Mouse (Mus musculus): ENCODE data around the gene Tsga10. TPM values are rescaled to one million over a fixed set of nuclear protein-coding genes. Genes with fewer than 3 reads are reported as not detected.
A peak's percentile ranks its signal among the peaks of the same experiment; 100 is the strongest.
"Not testable (repeated sequence)": the region's sequence is repeated elsewhere in the genome, so short reads cannot be mapped to it uniquely, and the experiment has no call there.

Gene Tsga10
- total RNA-seq, 1 experiment from 2014 or later, result 9.2 TPM

- ATAC-seq (replicated peaks in 1 of 2; ENCODE audit: insufficient read depth in 1 of 2, low FRiP score in 2 of 2, low TSS enrichment in 1 of 2, low read depth in 1 of 2, poor library complexity in 2 of 2, severe bottlenecking in 2 of 2), result no peak
Measured at GRCm38 (mm10) chr1:37867684-37868322, 1.6 kb upstream of the Tsga10 start.

GRCm38 (mm10) chr1:37867056-37867455 is 827 bp upstream of the Tsga10 start:
- no peak for ATAC-seq (replicated peaks in 1 of 2; ENCODE audit: insufficient read depth in 1 of 2, low FRiP score in 2 of 2, low TSS enrichment in 1 of 2, low read depth in 1 of 2, poor library complexity in 2 of 2, severe bottlenecking in 2 of 2)

DNA sequence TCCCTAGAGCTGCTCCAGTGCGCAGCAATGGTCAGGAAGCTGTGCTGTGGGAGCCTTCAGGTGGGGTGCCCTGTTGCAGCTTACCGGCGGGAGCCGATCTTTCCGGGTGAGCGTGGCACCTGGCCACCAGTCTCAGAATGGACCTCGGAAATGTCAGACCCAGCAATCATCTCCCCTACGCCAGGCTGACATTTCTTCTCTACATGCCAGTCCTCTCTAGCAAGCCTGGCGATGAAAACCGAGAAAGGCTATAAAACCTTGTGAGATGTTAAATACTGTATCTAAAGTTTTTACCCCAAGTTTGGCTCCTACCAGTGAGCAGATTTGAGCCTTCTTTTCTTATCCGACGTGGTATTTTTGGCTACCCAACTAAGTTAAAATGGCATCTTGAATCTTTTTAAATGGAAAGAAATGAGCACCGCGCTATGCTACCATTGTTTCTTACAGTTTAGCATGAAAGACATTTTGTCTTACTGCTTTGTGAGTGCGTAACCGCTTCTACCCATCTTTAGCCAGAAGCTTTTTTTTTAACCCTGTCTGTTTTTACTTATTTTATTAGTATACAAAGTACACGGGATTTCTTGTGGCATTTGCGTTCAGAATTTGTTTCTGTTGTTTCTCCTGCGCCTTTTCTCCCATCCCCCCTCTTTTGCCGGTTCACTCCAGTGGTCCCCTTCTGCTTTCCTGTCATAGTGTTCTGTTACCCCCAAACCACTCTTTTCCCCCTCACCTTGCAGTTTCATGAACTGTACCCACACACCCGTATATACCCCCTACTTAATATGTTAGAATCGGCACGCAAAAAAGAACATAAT is 621 bp downstream of the Tsga10 start:
- no peak for ATAC-seq (replicated peaks in 1 of 2; ENCODE audit: insufficient read depth in 1 of 2, low FRiP score in 2 of 2, low TSS enrichment in 1 of 2, low read depth in 1 of 2, poor library complexity in 2 of 2, severe bottlenecking in 2 of 2)

GRCm38 (mm10) chr1:37864511-37865400 is 1.5 kb downstream of the Tsga10 start:
- ATAC-seq (replicated peaks in 1 of 2; ENCODE audit: insufficient read depth in 1 of 2, low FRiP score in 2 of 2, low TSS enrichment in 1 of 2, low read depth in 1 of 2, poor library complexity in 2 of 2, severe bottlenecking in 2 of 2), result peak; percentile 82 to 88

GRCm38 (mm10) chr1:37850696-37851095 is 15.5 kb downstream of the Tsga10 start:
- ATAC-seq (replicated peaks in 1 of 2; ENCODE audit: insufficient read depth in 1 of 2, low FRiP score in 2 of 2, low TSS enrichment in 1 of 2, low read depth in 1 of 2, poor library complexity in 2 of 2, severe bottlenecking in 2 of 2), result no peak

DNA sequence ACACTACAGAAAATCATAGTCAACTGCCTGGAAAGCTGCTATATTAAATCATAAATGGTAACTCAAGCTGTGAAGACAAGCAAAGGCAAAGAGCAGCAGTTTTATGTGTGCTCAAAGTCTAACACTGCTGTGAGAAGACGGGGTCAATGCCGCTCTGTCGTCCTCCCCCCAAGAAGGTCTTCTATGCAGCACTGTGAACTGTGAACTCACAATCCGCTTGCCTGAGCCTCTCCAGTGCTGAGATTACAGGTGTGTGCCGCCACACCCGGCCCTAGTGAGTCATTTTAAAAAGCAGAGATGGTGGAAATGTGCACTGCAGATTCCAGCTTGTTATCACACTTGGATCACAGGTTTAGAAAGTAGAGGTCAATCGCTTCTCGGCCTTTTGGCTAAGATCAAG is 19.4 kb downstream of the Tsga10 start:
- no peak for ATAC-seq (replicated peaks in 1 of 2; ENCODE audit: insufficient read depth in 1 of 2, low FRiP score in 2 of 2, low TSS enrichment in 1 of 2, low read depth in 1 of 2, poor library complexity in 2 of 2, severe bottlenecking in 2 of 2)

DNA sequence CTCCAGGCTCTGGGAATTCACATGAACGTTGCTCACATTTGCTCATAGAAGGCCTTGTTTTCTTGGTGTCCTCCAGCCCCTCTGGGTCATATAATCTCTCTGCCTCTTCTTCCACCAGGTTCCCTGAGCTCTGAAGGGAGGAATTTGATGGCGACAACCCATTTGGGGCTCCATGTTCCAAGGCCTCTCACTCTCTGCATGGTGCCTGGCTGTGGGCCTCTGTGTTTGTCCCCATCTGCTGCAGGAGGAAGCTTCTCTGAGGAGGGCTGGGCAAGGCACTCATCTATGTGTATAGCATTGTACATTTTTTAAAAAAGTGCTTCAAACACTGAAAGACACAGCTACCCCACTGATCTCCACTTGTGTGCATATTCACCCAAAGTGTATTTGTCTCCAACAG is 34.5 kb downstream of the Tsga10 start:
- ATAC-seq (replicated peaks in 1 of 2; ENCODE audit: insufficient read depth in 1 of 2, low FRiP score in 2 of 2, low TSS enrichment in 1 of 2, low read depth in 1 of 2, poor library complexity in 2 of 2, severe bottlenecking in 2 of 2), result no peak

- not testable (repeated sequence) for ATAC-seq (replicated peaks in 1 of 2; ENCODE audit: insufficient read depth in 1 of 2, low FRiP score in 2 of 2, low TSS enrichment in 1 of 2, low read depth in 1 of 2, poor library complexity in 2 of 2, severe bottlenecking in 2 of 2)
Measured at GRCm38 (mm10) chr1:37802291-37802690, 63.9 kb downstream of the Tsga10 start.

DNA sequence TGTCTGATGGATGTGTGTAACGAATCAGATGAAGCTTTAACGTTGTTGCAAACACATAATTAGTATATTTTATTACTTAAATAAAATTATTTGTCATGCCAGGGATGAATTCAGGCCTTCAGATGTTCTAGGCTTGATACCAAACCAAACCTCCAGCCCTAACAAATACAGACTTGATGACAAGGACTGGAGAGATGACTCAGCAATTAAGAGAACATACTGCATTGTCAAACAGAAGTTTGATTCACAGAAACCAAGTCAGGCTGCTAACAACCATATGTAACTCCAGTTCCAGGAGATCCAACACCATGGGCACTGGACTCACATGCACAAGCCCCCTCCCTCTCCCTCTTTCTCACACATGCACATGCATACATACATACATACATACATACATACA is 65.9 kb downstream of the Tsga10 start:
- ATAC-seq (replicated peaks in 1 of 2; ENCODE audit: insufficient read depth in 1 of 2, low FRiP score in 2 of 2, low TSS enrichment in 1 of 2, low read depth in 1 of 2, poor library complexity in 2 of 2, severe bottlenecking in 2 of 2), result no peak

- peak; percentile 64 to 75; a peak in 3 of 4 replicates for ATAC-seq (replicated peaks in 1 of 2; ENCODE audit: insufficient read depth in 1 of 2, low FRiP score in 2 of 2, low TSS enrichment in 1 of 2, low read depth in 1 of 2, poor library complexity in 2 of 2, severe bottlenecking in 2 of 2)
Measured at GRCm38 (mm10) chr1:37799505-37799904, 66.7 kb downstream of the Tsga10 start.

GRCm38 (mm10) chr1:37759407-37759806 is 106.8 kb downstream of the Tsga10 start:
- no peak for ATAC-seq (replicated peaks in 1 of 2; ENCODE audit: insufficient read depth in 1 of 2, low FRiP score in 2 of 2, low TSS enrichment in 1 of 2, low read depth in 1 of 2, poor library complexity in 2 of 2, severe bottlenecking in 2 of 2)

DNA sequence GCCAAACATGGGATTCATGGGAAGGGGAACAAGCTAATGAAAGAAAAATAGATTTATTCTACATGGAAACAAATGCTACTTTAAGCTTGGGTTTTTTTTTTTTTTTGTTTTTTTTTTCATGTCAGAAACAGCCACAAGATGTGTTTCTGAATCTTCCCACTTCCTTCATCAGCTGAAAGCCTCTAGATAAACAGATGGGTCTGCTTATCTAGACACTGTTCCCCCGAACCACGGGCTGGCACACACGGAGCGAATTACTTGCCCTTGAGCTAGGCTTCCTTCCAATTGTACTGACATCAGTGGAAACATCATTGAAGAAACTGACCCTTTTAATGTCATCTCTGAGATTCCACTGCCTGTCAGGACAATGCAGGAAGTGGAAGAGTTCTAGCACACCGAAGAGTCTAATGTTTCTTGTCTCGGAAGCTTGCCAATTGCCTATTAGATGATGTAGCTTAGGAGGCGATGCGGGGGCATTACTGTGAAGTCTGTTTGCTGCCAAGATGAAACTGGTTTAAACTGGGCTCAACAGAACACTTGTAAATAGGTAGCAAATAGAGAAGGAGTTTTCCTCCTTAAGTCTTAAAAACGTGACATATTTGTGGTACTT is 121.5 kb downstream of the Tsga10 start:
- 0 out of 4 replicates have a peak, but pooled peaks of 1 of the 2 experiments have one; percentile 37 for ATAC-seq (replicated peaks in 1 of 2; ENCODE audit: insufficient read depth in 1 of 2, low FRiP score in 2 of 2, low TSS enrichment in 1 of 2, low read depth in 1 of 2, poor library complexity in 2 of 2, severe bottlenecking in 2 of 2)

GRCm38 (mm10) chr1:37742602-37743270 is 123.5 kb downstream of the Tsga10 start:
- no peak for ATAC-seq (replicated peaks in 1 of 2; ENCODE audit: insufficient read depth in 1 of 2, low FRiP score in 2 of 2, low TSS enrichment in 1 of 2, low read depth in 1 of 2, poor library complexity in 2 of 2, severe bottlenecking in 2 of 2)

GRCm38 (mm10) chr1:37742126-37742525 is 124.1 kb downstream of the Tsga10 start:
- no peak for ATAC-seq (replicated peaks in 1 of 2; ENCODE audit: insufficient read depth in 1 of 2, low FRiP score in 2 of 2, low TSS enrichment in 1 of 2, low read depth in 1 of 2, poor library complexity in 2 of 2, severe bottlenecking in 2 of 2)

DNA sequence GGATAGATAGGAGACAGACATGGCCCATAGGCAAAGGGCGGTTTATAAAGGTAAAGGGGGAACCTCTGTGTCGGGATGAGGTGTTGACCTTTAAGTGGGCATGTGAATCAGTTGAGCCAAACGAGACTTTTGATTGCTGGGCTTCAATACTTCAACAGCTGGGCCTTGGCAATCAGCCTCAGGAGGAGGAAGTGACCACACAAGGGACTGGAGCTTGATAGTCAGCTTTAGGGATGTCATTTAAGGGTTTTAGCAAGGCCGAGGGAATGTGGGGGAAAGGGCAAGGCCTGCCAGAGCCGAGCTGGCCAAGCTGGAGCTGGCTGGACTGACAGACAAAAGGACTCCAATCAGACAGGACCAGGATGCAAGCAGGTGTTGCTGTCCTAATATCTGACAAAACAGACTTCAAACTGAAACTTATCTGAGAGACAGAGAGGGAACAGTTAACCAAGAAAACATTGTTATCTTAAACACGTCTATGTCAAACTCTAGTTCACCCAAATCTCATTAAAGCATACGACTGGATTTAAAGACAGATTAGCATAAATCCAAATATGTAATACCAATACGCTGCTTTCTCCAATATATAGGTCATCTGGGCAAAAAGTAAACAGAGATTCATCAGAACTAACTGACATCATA is 125.9 kb downstream of the Tsga10 start:
- ATAC-seq (replicated peaks in 1 of 2; ENCODE audit: insufficient read depth in 1 of 2, low FRiP score in 2 of 2, low TSS enrichment in 1 of 2, low read depth in 1 of 2, poor library complexity in 2 of 2, severe bottlenecking in 2 of 2), result no peak

DNA sequence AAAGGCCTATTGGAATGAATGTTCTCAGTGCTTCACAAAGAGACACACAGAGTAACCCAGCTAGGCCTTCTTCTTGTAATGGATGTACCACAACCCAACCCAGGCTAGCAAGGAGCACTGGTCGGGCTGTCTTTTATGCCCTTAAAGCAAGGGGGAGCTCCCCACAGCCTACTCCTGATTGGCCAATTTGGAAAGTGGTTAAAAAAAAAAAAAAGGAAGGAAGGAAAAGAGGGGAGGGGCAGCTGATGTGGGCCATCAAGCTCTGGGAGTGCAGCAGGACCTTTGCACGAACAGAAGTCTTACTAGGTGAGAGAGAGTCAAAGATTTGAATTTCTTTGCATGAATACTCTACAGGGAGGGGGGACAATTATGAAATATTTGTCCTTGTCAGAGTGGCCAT is 127.3 kb downstream of the Tsga10 start:
- ATAC-seq (replicated peaks in 1 of 2; ENCODE audit: insufficient read depth in 1 of 2, low FRiP score in 2 of 2, low TSS enrichment in 1 of 2, low read depth in 1 of 2, poor library complexity in 2 of 2, severe bottlenecking in 2 of 2), result no peak

GRCm38 (mm10) chr1:37737045-37737444 is 129.2 kb downstream of the Tsga10 start:
- no peak for ATAC-seq (replicated peaks in 1 of 2; ENCODE audit: insufficient read depth in 1 of 2, low FRiP score in 2 of 2, low TSS enrichment in 1 of 2, low read depth in 1 of 2, poor library complexity in 2 of 2, severe bottlenecking in 2 of 2)

All from hematopoietic stem cell, adult 5-6 weeks (primary cell).